Mouse (Mus musculus): ENCODE results near the gene Ano4. TPM values are rescaled to one million over a fixed set of nuclear protein-coding genes. Genes with fewer than 3 reads are reported as not detected.

The Ano4 gene
- total RNA-seq (2021): 1 to 10 TPM; 1.7 to 2.5 TPM
- long read RNA-seq, experiment 1, partial matches to known transcripts: 0 of 2 reads
- long read RNA-seq, experiment 1, other reads (novel, unspliced or antisense): 2 of 2 reads
- long read RNA-seq, experiment 2, partial matches to known transcripts: 1 of 3 reads
- long read RNA-seq, experiment 2, other reads (novel, unspliced or antisense): 2 of 3 reads

DNA sequence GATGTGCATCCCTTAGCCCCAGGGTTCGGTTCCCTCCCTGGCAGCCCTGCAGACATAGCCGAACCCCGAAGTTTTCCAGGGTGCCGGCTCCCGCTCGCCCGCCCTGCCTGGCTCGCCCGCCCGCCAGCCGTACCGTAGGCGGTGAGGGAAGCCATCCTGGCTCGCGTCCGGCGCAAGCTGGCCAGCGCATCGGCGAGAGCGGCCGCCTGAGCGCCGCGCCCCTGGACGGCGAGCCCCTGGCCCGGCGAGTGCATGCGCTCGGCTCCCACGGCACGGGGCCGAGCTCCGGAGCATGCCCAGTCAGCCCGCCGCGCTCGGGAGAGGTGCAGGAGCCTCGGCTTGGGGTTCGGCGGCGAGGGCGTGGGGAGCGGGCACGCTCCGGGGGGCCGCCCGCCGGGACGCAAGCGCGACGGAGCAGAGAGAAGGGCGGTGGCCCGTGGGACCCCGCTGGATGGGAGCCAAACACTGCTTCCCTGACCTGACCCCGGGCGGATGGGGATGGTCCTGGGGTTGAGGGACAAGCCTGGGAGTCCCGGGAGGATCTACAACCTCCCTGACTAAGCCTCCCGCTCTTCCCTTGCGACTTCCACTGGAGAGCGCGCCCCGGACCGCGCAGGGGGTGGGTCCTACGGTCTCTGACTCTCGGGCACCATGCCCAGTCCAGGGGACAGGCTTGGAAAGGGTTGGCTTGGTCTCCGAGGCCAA, at the start of gene Ano4:
Ano4 (minus strand) TSS at position 272 of the 705 bp plus-strand sequence.
- DNase-seq (ENCODE audit: low spot score in 2 of 2): peak; percentile 36

DNA sequence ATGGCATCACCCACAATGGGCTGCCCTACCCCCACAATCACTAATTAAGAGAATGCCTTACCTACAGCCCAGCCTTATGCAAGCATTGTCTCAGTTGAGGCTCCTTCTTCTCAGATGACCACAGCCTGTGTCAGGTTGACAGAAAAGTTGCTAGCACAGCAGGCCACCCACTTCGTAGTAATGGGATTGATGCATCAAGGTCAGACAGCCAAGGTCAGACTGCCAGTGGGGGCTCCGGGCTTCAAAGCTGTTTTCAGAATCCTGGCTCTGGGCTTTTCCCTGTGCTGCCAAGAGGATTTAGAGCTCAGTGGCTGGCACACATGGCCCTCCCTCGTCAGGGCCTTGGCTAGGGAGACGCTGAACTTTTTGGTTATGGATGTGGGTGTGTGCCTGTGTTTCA, 48.1 kb upstream of the Ano4 start:
- DNase-seq (ENCODE audit: low spot score in 2 of 2): peak in 1 of 2 experiments; percentile 10

DNA sequence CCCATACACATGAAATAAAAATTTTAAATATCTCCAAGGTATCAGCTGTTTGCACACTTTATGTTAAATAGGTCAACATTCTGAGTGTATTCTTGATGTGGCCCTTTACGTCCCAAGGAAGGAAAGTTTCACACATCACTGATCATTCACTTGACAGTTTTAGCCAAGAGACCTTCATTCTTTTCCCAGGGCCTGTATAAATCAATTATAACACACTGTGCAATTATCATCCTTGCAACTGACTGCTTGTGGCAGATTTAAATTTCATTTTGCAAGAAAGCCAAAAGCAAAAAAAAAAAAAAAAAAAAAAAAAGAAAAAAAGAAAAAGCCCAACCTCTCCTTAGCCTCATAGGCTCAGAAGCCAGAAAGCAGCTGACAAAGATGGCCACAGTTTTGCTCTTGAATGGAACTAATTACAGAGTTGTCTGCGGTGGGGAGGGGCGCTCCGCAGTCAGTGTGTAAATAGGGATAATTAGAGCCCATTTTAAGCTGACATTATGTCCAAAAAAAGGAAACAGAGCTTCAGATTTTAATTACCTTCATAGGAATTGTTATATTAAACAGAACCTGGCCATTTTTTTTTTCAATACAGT, 47.1 kb upstream of the Ano4 start:
- DNase-seq (ENCODE audit: low spot score in 2 of 2): no peak

DNA sequence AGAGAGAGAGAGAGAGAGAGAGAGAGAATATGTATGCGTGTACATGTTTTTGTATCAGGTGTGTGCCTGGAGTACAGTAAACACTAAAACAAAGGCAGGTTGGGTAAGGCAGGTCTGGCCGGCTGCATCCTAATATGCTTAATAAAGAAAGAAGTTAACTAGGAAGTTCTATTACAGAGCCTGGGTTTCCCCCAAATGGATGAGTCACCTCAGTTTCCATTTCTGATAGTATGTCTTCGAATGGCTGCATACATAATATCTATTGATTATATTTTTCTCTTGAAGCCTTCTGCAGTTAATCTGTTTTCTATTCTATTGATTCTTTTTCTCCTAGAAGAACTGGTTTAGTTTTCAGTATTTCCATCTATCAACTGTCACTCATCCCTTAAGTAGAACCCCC, 41.9 kb upstream of the Ano4 start:
- no peak for DNase-seq (ENCODE audit: low spot score in 2 of 2)

DNA sequence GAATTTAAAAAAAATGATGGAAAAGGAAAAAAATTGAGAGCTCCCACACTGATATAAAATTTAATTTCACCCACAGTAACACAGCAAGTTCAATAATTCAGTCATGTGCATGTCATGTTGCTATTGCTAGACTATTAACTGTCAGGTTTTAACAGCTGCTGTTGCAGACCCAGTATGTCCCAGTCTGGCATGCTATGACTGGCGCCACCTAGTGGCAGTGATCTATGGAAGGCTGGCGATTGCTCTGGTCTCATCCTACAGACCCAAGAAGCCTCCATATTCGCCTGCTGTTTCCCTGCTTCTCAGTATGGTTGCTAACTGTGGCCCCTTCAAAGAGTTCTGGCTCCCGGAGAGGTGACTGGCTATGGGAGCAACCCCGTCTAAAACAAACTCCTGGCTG, 38.9 kb upstream of the Ano4 start:
- peak; percentile 54 to 79 for DNase-seq (ENCODE audit: low spot score in 2 of 2)

DNA sequence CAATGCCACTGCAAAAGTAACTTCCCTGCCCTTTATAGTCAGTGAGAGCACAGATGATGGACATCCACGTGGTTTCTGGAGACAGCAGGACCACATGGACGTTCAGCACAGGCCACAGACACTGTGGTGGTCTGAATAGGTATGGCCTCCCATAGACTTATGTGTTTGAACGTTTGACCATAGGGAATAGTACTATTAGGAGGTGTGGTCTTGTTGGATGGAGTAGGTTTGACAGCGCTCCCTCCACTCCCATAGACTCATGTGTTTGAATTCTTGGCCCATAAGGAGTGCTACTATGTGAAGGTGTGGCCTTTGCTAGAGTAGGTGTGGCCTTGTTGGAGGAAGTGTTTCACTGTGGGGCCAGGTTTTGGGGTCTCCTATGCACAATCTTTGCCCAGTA, 33.2 kb upstream of the Ano4 start:
- DNase-seq (ENCODE audit: low spot score in 2 of 2): no peak

DNA sequence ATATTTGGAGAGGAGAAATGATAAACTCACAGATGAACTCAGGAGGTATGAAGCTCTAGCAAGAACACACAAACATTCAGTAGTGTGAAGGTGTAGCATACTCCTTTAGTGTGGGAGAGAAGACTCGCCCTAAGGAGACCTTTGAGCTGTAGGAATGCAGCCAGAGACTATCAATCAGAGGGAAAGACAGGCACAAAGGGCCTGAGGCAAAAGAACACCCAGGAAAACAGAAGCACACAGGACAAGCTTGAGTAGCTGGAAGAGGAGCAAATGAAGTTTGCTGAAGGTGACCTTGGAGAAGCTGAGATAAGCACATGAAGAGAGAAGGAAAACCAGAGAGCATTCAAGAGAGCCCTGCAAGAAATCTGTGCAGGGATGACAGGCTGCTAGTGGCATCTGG, 25.5 kb upstream of the Ano4 start:
- DNase-seq (ENCODE audit: low spot score in 2 of 2): no peak

DNA sequence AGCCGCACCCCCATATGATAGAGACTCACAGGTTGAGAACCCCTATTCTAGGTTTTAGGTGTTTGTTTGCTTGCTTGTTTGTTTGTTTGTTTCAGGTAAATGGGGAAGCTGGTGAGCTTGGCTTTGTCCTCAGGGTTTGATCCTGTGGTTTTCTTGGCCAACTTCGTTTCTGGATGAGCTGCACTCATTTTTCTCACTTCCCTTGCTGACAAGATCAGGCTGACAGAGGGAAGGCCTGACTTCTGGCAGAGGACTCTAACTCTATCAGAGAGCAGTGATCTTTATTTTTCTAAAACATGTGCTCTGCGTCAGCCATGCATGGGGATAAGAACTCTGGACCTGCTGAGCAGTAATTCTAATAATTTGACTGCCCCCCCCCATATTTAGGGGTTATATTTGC, 14.4 kb upstream of the Ano4 start:
- no peak for DNase-seq (ENCODE audit: low spot score in 2 of 2)

DNA sequence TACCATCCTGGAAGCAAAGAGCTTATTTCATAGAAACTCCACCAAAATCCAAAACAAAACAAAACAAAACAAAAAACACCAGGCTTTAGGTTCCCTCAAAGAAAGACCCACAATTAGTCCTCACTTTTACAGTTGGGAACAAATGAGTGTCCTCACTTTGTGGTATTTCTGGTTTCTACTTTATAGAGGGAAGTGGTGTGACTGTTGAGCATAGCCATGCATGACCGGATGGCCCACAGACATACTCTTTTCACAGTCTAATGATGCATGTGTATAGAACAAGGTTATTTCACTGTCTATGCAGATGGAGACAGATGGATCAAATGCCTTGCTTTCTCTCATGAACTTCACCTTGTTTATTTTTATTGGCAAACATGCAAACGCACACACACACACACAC, 10.1 kb upstream of the Ano4 start:
- DNase-seq (ENCODE audit: low spot score in 2 of 2): no peak

DNA sequence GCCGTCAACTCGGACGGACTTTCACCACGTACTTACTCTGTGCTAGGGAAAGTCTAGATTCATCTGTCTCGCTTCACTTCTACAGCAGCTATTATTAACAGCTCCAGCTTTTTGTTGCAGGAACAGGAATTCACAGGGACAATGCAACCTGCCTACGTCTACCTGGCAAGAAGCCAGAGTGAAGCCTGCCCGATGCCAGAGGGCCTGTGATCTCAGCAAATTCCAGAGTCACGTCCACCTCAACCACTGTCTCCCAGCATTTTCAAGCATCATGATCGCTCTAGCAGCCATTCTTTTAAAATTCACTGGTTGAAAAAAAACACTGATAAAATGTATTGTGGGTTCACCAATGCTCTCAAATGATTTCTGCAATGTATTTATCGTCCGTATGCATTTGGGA, 6.9 kb upstream of the Ano4 start:
- DNase-seq (ENCODE audit: low spot score in 2 of 2): no peak

DNA sequence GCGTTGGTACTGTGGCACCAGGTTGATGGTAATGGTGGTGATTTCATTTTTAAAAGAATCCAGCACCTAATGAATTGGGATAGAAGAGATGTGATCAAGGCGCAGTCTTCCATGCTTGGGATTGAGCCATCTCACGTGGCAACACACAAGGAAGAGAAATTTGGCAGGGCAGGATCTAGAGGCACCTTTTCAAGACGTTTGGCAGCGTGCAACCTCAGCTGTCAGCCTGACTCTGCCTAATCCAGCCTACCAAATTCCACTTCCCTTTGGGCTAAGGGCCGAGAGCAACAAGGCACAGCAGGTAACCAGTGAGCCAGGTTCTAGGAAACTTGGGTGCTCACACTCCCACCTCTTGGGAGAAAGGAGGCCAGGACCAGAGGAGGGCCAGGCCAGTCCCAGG, 1.0 kb upstream of the Ano4 start:
- no peak for DNase-seq (ENCODE audit: low spot score in 2 of 2)

DNA sequence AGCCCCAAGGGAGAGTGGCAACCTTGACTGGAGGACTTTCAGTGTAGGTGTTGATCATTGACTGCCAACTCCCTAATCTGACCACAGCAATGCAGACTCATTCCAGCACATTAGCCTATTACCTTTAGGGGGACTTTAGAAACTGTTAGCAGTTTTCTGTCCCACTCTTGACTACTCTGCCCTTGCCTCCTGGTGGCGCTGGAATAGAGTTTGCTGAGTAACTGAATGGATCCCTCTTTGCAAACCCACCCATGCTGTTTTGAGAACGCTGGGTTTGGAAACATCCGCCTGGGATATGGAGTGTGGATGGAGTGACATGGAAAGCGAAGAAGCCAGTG, 603 bp upstream of the Ano4 start:
- no peak for DNase-seq (ENCODE audit: low spot score in 2 of 2)

DNA sequence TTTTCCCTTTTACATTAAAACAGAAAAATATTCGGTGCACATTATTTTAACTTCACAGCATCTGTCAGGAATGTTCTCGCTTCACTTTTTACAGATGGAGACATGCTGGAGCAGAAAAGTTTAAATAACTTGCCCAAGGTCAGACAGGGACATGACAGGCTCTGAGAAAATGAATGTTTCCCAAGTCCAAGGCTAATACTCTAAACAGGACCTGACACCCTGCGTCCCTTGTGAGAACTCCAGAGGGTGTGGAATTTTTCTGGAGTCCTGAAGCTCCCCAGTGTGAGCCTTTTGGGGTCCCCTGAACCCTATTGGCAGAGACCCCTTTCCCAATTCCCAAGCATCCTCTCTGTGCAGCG, 451 bp downstream of the Ano4 start:
- no peak for DNase-seq (ENCODE audit: low spot score in 2 of 2)

DNA sequence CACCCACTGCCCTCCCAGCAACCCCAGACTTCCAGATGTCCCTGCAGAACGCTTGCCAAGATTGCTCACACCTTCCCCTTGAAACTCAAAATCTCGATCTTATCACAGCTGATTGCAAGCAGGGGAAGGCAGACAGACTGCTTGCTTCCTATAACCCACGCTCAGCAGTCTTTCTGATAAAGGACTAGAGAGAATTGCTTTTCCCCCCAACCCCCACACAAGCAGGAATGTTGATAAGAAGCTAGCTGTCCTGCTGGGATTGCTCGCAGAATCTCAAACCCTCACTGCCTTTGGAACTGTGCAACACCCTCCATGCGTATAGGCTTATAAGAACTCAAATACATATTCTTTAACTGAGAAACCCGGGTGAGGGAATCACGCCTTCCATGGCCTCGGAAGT, 846 bp downstream of the Ano4 start:
- DNase-seq (ENCODE audit: low spot score in 2 of 2): no peak

DNA sequence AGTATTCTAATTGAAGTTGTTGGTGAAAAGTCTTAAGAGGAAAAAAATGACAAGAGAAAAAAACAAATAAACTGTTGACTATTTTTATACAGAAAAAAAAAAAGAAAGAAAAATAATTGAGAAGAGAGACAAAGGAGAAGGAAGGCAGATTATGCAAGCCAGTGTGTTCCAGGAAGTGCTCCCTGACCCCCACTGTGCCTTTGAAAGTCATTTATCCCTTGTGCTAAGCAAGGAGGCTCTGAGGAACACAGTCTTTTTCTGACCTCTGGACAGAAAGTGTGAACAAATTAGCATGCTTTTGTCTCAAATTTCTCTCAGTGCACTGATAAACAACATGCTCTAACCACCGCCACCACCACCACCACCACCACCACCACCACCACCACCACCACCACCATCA, 14.3 kb downstream of the Ano4 start:
- no peak for DNase-seq (ENCODE audit: low spot score in 2 of 2)

DNA sequence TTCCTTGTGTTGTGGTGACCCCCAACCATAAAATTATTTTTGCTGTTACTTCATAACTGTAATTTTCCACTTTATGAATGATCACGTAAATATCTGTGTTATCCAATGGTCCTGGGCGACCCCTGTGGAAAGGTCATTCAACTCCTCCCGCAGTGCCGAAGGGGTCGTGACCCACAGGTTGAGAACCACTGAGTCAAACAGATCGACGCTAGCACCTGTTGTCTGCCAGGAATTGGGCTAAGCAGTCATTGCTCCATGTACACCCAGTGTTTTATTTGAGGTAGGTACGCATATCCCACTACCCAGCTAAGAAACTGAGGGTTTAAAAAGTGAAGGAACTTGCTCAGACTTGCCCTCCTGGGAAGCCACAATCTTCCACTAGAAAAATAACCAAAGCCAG, 14.8 kb downstream of the Ano4 start:
- no peak for DNase-seq (ENCODE audit: low spot score in 2 of 2)

DNA sequence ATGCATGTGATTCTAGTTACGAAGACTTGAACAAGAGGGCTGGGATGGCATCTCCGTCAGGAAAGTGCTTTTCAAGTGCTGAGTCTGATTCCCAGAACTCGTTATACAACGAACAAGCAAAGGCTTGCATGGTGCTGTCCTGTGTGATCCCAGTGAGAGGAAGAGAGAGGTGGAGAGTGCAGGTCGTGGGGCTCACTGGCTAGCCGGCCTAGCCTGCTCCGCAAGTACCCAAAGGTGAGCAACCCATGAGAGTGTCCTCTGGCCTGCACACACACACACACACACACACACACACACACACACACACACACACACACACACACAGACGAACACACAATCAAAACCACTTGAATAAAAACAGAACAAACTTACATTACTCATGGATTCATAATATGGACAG, 15.7 kb downstream of the Ano4 start:
- no peak for DNase-seq (ENCODE audit: low spot score in 2 of 2)

DNA sequence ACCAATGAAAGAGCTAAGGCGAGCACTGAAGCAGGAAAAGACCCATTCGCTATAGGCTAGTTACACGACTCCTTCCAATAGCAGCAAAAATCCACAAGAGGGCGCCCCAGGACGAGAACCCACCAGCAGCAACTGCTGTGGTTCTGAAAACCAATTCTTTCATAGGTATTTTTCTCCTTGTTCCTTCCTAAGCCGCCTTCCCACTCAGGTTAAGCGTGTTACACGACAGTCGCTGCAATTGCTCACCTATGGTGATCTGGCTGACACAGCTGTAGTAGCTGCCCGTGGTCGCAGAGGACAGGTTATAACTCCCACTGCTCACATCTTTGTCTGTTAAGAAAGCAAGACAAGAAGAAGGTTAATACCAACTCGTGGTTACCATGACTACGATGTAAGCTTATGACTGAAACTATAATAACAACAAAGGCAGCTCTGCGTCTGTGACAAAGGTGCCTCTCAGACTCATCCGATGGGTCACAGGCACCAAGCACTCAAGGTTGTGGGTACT, 17.5 kb downstream of the Ano4 start:
- peak; percentile 47 to 63 for DNase-seq (ENCODE audit: low spot score in 2 of 2)

DNA sequence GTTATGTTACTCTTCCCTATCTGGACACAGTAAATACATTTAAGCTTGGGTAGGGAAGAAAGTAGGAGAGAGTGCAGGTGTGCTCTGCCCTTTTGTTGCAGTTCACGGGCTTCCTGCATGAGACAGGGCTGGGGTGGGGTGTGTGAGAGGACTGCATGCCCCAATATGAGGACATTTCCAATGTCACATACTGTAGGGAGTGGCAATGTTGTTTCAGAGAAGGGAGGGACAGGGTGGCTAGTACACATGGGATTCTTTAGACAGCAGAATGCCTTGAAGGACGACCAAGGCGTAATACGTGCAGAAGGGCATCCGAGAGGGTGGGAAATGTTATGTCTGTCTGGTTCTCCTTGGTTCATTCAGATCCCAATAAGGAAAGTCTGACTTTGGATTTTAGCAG, 18.2 kb downstream of the Ano4 start:
- DNase-seq (ENCODE audit: low spot score in 2 of 2): no peak

DNA sequence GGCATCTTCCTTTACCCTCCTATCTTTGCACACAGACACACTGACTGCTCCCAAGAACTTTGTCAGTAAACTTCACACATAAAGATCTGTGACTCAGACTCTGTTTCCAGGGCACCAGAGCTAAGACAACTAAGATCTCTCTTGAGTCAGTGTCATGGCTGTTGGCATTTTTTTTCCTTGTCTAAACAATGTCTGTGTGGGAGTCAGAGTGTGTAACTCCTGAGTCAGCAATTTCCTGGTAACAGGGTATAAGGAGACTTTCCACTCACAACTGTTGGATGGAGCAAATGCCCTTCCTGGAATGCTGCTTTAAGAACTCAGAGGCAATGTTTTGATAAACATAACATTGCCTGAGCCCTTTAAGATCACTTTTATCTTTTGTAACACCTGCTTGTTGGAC, 37.0 kb downstream of the Ano4 start:
- no peak for DNase-seq (ENCODE audit: low spot score in 2 of 2)

DNA sequence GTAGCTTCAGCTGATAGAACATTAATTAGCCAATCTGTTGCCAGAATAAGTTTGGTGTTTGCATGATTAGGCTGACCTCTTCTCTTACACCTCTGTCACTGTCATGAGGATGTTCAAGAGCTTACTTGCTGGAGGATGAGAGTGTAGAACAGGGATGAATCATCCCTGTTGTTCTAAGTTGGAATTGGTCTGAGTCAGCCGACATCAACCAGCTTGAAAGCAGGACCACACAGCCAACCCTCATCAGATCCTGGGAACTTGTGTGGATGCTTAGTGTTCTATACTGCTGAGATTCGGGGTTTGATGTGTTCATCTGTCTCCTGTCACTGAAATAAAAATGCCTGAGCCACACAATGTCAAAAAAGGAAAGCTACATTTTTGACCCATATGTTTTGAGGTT, 44.2 kb downstream of the Ano4 start:
- no peak for DNase-seq (ENCODE audit: low spot score in 2 of 2)

DNA sequence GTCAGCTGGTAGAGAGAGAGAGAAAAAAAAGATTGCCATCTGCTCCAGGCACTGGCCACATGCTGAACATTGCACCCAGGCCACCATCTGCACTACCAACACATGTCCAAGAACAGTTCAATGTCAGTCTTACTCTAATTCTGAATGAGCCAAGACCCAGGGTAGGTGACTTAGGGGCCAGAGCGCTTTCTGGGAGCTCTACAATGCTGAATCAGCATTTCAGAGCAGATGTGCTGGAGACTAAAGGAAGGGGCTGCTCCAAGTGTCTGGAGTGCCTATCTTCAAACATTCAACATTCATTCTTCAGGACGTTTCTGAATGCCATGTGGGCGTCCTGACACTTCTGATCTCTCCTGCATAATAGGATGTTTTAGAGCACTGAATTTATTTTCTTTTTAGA, 51.8 kb downstream of the Ano4 start:
- DNase-seq (ENCODE audit: low spot score in 2 of 2): no peak

DNA sequence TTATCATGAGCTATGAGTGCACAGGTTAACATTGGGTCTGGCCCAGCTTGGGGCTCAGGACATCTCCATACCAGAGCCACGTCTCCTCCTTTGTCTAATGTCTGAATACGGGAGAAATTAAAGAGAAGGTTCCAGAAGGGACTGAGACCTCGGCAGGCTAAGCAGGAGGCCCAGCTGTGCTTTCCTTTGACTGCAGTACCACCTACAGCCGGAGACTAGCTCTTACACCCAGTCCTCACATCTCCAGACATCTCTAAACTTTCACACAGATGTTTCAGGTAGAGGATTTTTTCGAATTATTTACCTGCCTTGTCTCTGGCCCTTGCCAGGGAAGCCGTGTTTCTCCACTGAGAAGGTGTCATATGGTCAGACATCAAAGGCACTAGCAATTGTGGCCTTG, 53.9 kb downstream of the Ano4 start:
- DNase-seq (ENCODE audit: low spot score in 2 of 2): no peak
